Mouse (Mus musculus): ENCODE measurements at regions not wholly inside any gene's neighbourhood (a gene's known extent, or its start where the extent isn't known, plus 50 kb on each side); places are given as distances from the start of the nearest gene placed in this dataset.

DNA sequence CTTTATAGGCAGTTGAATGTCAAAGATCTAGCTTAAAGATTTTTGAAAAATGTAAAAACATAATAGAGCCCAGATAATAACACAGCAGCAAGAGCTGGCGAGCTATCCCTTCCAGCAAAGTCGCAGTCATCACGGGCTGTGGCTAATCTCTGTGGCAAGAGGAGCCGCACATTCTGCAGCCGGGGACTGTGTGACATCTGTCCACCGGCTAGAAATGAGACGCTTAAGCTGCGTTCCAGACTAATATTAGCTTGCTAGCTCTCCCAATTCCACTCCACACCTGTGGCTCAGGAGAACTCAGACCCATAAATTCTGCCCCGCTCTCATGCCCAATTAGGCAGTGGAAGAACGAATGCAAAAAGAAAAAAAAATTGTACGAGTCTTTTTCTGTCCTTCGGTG lies 1024.0 kb downstream of the Adgrl2 start:
- H3K27ac ChIP-seq (ENCODE audit: insufficient read depth, low read length) = no peak overlapping the region
- DNase-seq = no peak
- H3K27me3 ChIP-seq (ENCODE audit: control insufficient read depth, insufficient read depth, low read length) = no peaks in the 10 kb centered on the region; the same call in 1 of the 2 replicates
- TF ChIP-seq POLR2A (IDR thresholded peaks at IDR 0.05; ENCODE audit: borderline replicate concordance, insufficient read depth, low read length) = no peak
- no peak for TF ChIP-seq CTCF (IDR thresholded peaks at IDR 0.05; ENCODE audit: borderline replicate concordance, insufficient read depth, low read depth, low read length)
- no peak overlapping the region for H3K4me3 ChIP-seq (replicated peaks; ENCODE audit: insufficient read depth, low read depth, low read length)
- 16% methylated on average over 12 of the region's 12 CpGs for WGBS
- H3K4me1 ChIP-seq (ENCODE audit: control insufficient read depth, insufficient read depth, low read length) = no peaks in the 10 kb centered on the region

DNA sequence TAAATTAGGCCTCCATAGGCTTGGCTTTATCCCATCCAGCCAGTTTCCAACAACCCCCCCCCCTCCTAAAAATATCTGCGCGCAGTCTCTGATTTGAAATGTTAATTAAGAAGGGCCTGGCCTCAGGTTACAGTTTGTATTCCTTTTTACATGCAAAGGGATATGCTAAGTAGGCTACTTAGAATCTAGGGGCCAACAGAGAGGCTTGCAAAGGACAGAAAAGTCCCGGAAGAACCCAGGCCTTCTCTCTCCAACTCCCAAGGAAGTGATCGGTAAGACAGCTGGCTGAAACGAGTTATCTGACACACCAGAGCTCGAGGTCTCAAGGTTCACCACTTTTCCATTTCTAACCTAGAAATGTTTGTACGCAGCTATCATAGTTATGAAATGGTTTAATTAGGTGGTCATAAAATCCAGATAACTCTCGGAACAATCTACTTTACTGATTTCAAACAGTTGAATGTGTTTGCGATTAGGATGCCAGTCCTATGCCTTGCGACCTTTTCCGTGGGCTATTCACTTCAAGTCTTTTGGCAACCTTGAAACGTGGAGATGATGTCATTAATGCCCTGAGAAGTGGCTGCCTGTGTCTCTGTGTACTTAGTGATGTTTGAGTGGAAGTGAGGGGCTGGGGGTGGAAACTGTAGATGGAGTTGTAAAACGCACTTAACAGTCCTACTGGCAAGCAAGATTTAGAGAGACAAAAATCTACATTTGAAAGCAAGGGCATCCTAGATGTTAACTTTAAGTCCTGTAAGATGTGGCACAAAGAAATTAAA lies 1026.5 kb downstream of the Adgrl2 start:
- no peaks in the 10 kb centered on the region for H3K4me1 ChIP-seq (ENCODE audit: control insufficient read depth, insufficient read depth, low read length)
- no peak for TF ChIP-seq CTCF (IDR thresholded peaks at IDR 0.05; ENCODE audit: borderline replicate concordance, insufficient read depth, low read depth, low read length)
- TF ChIP-seq POLR2A (IDR thresholded peaks at IDR 0.05; ENCODE audit: borderline replicate concordance, insufficient read depth, low read length) = no peak
- H3K4me3 ChIP-seq (replicated peaks; ENCODE audit: insufficient read depth, low read depth, low read length) = no peak overlapping the region
- no peaks in the 10 kb centered on the region; the same call in 1 of the 2 replicates for H3K27me3 ChIP-seq (ENCODE audit: control insufficient read depth, insufficient read depth, low read length)
- 71% methylated on average over 13 of the region's 13 CpGs for WGBS
- H3K27ac ChIP-seq (ENCODE audit: insufficient read depth, low read length) = no peak overlapping the region
- DNase-seq = no peak

DNA sequence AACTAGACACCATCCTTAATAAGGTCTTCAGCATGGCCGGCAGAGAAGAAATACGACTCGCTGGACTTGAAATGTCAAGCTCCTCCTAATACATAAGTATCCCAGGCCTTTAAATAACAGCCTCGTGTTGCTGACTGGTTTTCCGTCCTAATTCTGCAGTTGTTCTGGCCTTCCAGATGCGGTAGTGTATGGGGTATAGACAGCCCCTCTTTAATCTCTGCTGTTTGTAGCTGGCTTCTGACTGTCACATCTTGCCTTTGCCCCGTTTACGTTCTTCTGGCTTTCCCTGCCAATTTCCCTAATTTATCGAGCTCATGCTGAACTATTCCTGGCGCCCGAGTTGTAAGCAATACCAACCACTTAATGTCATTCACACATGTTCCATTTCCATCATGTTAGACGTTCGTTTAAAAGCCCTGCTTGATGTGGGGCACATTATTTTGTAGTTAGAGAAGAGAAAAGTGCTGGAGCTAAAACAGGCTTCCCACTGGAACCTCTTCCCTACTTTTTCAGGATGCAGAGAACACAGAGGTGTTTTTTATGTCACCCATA lies 1042.2 kb downstream of the Adgrl2 start:
- Histone ChIP-seq H3K27me3 (ENCODE audit: control insufficient read depth, insufficient read depth, low read length) (no peaks in the 10 kb centered on the region; the same call in 1 of the 2 replicates), H3K27ac (ENCODE audit: insufficient read depth, low read length) (no peak overlapping the region), H3K4me3 (replicated peaks; ENCODE audit: insufficient read depth, low read depth, low read length) (no peak overlapping the region), H3K4me1 (ENCODE audit: control insufficient read depth, insufficient read depth, low read length) (no peaks in the 10 kb centered on the region)
- no peak for TF ChIP-seq CTCF (IDR thresholded peaks at IDR 0.05; ENCODE audit: borderline replicate concordance, insufficient read depth, low read depth, low read length)
- TF ChIP-seq POLR2A (IDR thresholded peaks at IDR 0.05; ENCODE audit: borderline replicate concordance, insufficient read depth, low read length) = no peak
- 58% methylated on average over 13 of the region's 13 CpGs for WGBS
- no peak for DNase-seq

DNA sequence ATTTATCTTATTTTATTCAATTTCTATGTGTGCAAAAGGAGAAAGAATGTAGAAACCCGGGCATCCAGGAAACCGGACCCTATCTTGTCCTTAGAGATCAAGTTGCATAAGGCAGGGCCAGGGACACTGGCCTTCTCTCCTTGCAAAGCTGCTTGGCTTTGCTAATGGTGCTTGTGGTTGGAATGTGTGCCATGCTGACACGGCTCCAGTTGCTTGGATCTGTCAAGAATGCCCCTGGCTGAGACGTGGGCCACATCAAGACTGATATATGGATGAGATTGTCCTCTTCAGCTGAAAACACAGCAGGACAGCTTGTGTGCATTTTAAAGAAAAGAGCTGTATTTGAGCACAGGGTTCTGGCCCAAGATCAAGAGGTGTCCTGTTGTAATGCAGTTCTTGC lies 1047.0 kb downstream of the Adgrl2 start:
- Histone ChIP-seq H3K27ac (ENCODE audit: insufficient read depth, low read length) (no peak overlapping the region), H3K4me3 (replicated peaks; ENCODE audit: insufficient read depth, low read depth, low read length) (no peak overlapping the region), H3K27me3 (ENCODE audit: control insufficient read depth, insufficient read depth, low read length) (no peaks in the 10 kb centered on the region; the same call in 1 of the 2 replicates), H3K4me1 (ENCODE audit: control insufficient read depth, insufficient read depth, low read length) (no peaks in the 10 kb centered on the region)
- no peak for TF ChIP-seq POLR2A (IDR thresholded peaks at IDR 0.05; ENCODE audit: borderline replicate concordance, insufficient read depth, low read length)
- 58% methylated on average over 4 of the region's 4 CpGs for WGBS
- no peak for DNase-seq

DNA sequence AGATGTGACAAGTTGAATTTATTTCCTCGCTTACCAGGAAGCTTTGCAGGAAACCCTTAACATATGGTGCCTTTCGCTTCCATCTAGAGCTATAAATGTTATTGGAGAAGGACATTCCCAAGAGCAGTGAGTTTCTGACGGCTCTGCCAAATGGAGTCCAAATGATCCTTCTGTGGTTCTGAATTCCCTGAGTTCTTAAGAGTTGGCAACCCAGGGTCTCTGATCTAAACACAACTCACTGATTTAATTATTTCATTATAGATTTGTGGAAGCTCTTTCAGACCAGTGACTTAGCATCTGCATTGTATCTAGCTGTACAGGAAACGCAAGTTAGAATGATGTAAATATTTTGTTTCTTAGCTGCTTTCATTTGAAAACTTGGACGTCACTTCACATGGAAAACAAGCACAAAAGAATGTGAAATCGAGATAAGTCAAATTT lies 1059.5 kb downstream of the Adgrl2 start:
- no peak for DNase-seq
- TF ChIP-seq CTCF (IDR thresholded peaks at IDR 0.05; ENCODE audit: borderline replicate concordance, insufficient read depth, low read depth, low read length) (no peak), POLR2A (IDR thresholded peaks at IDR 0.05; ENCODE audit: borderline replicate concordance, insufficient read depth, low read length) (no peak)
- 50% methylated on average over 6 of the region's 6 CpGs for WGBS

DNA sequence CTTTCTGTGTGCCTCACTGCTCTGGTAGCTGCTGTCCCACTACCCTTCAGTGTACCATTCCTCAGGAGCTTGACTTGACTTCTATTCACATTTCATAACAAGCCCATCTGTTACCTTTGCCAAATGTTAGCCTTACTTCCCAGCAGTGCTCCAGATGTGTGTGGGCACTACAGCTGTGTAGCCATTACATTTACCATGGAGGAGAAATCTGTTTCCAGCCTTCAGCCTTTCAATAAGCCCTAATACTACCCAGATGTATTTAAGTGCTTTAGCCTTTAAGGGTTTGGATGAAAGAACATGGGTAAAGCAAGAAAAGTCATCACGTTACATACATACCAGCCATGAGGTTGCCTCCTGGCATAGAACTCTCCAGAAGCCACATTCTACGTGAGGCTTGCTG lies 1068.0 kb downstream of the Ttll7 start:
- TF ChIP-seq POLR2A (IDR thresholded peaks at IDR 0.05; ENCODE audit: borderline replicate concordance, insufficient read depth, low read length) (no peak), CTCF (IDR thresholded peaks at IDR 0.05; ENCODE audit: borderline replicate concordance, insufficient read depth, low read depth, low read length) (no peak)
- Histone ChIP-seq H3K27ac (ENCODE audit: insufficient read depth, low read length) (no peak overlapping the region), H3K27me3 (ENCODE audit: control insufficient read depth, insufficient read depth, low read length) (no peaks in the 10 kb centered on the region; the same call in 1 of the 2 replicates), H3K4me1 (ENCODE audit: control insufficient read depth, insufficient read depth, low read length) (peaks cover 3% of the 10 kb centered on the region; the same call in 1 of the 2 replicates), H3K4me3 (replicated peaks; ENCODE audit: insufficient read depth, low read depth, low read length) (no peak overlapping the region)
- no peak for DNase-seq
- WGBS = 91% methylated on average over 2 of the region's 2 CpGs

More for the DNA sequence above, 1059.5 kb downstream of the Adgrl2 start:
- Histone ChIP-seq H3K27me3 (ENCODE audit: control insufficient read depth, insufficient read depth, low read length) (no peaks in the 10 kb centered on the region), H3K4me1 (ENCODE audit: control insufficient read depth, insufficient read depth, low read length) (no peaks in the 10 kb centered on the region), H3K27ac (ENCODE audit: insufficient read depth, low read length) (no peak overlapping the region), H3K4me3 (replicated peaks; ENCODE audit: insufficient read depth, low read depth, low read length) (no peak overlapping the region)

DNA sequence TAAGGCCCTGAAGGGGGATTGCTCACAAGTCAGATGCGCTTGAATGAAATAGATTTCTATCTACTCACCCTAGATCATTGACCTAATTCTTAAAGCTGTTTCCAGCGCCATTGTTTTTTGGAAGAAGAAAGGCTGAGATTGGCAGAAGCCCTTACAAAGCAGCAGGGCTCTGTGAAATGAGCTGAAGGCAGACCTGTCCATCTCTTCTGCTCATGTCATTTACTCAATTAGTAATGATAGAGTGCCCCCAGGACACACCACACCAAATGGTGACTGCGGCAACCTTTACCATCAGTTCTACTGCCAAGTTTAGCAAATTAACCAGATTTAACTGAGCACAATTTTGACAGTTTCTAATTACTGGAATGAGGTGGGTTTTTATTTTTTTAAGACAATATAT lies 1067.5 kb downstream of the Ttll7 start:
- no peaks in the 10 kb centered on the region; the same call in 1 of the 2 replicates for H3K27me3 ChIP-seq (ENCODE audit: control insufficient read depth, insufficient read depth, low read length)
- peak in 1 of 2 experiments; percentile 9 for DNase-seq
- no peak for TF ChIP-seq CTCF (IDR thresholded peaks at IDR 0.05; ENCODE audit: borderline replicate concordance, insufficient read depth, low read depth, low read length)
- TF ChIP-seq POLR2A (IDR thresholded peaks at IDR 0.05; ENCODE audit: borderline replicate concordance, insufficient read depth, low read length) = no peak
- peaks cover 3% of the 10 kb centered on the region; the same call in 1 of the 2 replicates for H3K4me1 ChIP-seq (ENCODE audit: control insufficient read depth, insufficient read depth, low read length)
- H3K4me3 ChIP-seq (replicated peaks; ENCODE audit: insufficient read depth, low read depth, low read length) = no peak overlapping the region
- no peak overlapping the region for H3K27ac ChIP-seq (ENCODE audit: insufficient read depth, low read length)
- WGBS = 23% methylated on average over 3 of the region's 3 CpGs

DNA sequence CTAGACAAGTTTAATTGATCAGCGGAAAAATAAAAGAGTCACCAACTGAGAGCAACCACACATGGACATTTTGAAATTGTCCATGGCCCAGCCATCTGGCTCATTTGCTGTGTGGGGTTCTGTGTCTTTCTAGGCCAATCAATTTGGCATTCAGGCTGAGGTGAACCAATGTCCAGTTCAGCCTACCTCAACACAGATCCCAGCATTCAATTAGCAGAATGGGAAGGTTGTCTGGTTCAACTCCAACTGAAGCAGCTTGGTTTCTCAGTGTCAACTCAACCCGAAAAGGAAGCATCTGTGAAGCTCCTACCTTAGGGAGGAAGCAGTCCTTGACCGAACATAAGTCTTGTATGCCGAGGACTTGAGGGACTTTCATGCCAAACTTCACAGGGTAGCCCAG lies 1067.0 kb downstream of the Ttll7 start:
- TF ChIP-seq POLR2A (IDR thresholded peaks at IDR 0.05; ENCODE audit: borderline replicate concordance, insufficient read depth, low read length) = no peak
- TF ChIP-seq CTCF (IDR thresholded peaks at IDR 0.05; ENCODE audit: borderline replicate concordance, insufficient read depth, low read depth, low read length) = no peak
- DNase-seq = peak in 1 of 2 experiments; percentile 1
- H3K4me3 ChIP-seq (replicated peaks; ENCODE audit: insufficient read depth, low read depth, low read length) = no peak overlapping the region
- no peak overlapping the region for H3K27ac ChIP-seq (ENCODE audit: insufficient read depth, low read length)
- peaks cover 3% of the 10 kb centered on the region; the same call in 1 of the 2 replicates for H3K4me1 ChIP-seq (ENCODE audit: control insufficient read depth, insufficient read depth, low read length)
- H3K27me3 ChIP-seq (ENCODE audit: control insufficient read depth, insufficient read depth, low read length) = no peaks in the 10 kb centered on the region; the same call in 1 of the 2 replicates
- WGBS = 13% methylated on average over 4 of the region's 4 CpGs

Data from cerebellum, adult 2 months (tissue).